Mouse (Mus musculus): ENCODE data around the gene Spata2l.

GRCm38 (mm10) chr8:123279828-123280227, 43.8 kb upstream of the Spata2l start:
- TF ChIP-seq ZNF384 (IDR thresholded peaks at IDR 0.05; ENCODE audit: low read depth, low read length): no peak
- TF ChIP-seq CTCF (IDR thresholded peaks at IDR 0.05 in 2 of 3, conservative IDR thresholded peaks at IDR 0.05 in 1 of 3; ENCODE audit: control insufficient read depth in 1 of 3, insufficient read depth in 1 of 3, low read depth in 2 of 3, low read length in 3 of 3, poor library complexity in 1 of 3, severe bottlenecking in 1 of 3): no peak
- TF ChIP-seq RAD21 (IDR thresholded peaks at IDR 0.05; ENCODE audit: low read depth, low read length): no peak
